Mouse (Mus musculus): ENCODE measurements around the gene Chl1. TPM values are rescaled to one million over a fixed set of nuclear protein-coding genes. Genes with fewer than 3 reads are reported as not detected.
A peak's percentile ranks its signal among the peaks of the same experiment; 100 is the strongest.

Gene Chl1
- polyA plus RNA-seq, 1 experiment from 2014 or later, result 130 TPM

GRCm38 (mm10) chr6:103673111-103673510, 162.7 kb downstream of the Chl1 start:
- no peak for ATAC-seq (ENCODE audit: low read depth)
- Histone ChIP-seq H3K4me2 (ENCODE audit: low read depth, low read length) (no peak overlapping the region), H3K36me3 (ENCODE audit: control insufficient read depth, insufficient read depth, low read length) (0 out of 2 replicates have a peak, but pooled peaks cover 4% of the 10 kb centered on the region), H3K27ac (ENCODE audit: low read depth, low read length) (no peak overlapping the region), H3K4me3 (ENCODE audit: low read depth, low read length) (no peak overlapping the region), H3K4me1 (ENCODE audit: control insufficient read depth, insufficient read depth, low read length) (no peaks in the 10 kb centered on the region), H3K9me3 (ENCODE audit: control insufficient read depth, low read length) (no peaks in the 10 kb centered on the region), H3K9ac (replicated peaks; ENCODE audit: low read depth, low read length) (no peak overlapping the region), H3K27me3 (ENCODE audit: control insufficient read depth, insufficient read depth, low read length) (no peaks in the 10 kb centered on the region)
- 90% methylated on average over 3 of the region's 3 CpGs for WGBS

DNA sequence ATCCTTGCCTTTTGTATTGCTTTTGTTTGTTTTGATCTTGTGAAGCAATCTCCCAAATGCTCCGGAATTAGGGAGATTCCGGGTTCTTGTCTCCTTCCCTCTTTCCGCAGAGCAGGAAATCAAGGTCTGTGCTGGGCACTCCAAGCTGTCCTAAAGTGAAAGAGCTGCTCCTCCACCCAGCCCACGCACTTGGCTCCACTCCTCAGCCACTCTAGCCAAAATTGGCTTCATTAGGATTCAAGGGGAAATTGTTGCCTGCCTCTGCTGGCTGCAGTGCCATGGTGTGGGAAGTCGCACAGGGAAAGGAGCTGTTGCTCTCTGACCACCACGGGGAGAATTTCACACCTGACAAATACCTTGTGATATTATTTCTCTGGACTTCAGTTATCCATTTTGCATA, 163.9 kb downstream of the Chl1 start:
- Histone ChIP-seq H3K4me2 (ENCODE audit: low read depth, low read length) (no peak overlapping the region), H3K4me3 (ENCODE audit: low read depth, low read length) (no peak overlapping the region), H3K27me3 (ENCODE audit: control insufficient read depth, insufficient read depth, low read length) (no peaks in the 10 kb centered on the region), H3K9ac (replicated peaks; ENCODE audit: low read depth, low read length) (no peak overlapping the region), H3K4me1 (ENCODE audit: control insufficient read depth, insufficient read depth, low read length) (no peaks in the 10 kb centered on the region), H3K9me3 (ENCODE audit: control insufficient read depth, low read length) (no peaks in the 10 kb centered on the region), H3K27ac (ENCODE audit: low read depth, low read length) (no peak overlapping the region; the same call in 1 of the 2 replicates), H3K36me3 (ENCODE audit: control insufficient read depth, insufficient read depth, low read length) (0 out of 2 replicates have a peak, but pooled peaks cover 4% of the 10 kb centered on the region)
- no peak for ATAC-seq (ENCODE audit: low read depth)
- WGBS, result 66% methylated on average over 6 of the region's 6 CpGs

DNA sequence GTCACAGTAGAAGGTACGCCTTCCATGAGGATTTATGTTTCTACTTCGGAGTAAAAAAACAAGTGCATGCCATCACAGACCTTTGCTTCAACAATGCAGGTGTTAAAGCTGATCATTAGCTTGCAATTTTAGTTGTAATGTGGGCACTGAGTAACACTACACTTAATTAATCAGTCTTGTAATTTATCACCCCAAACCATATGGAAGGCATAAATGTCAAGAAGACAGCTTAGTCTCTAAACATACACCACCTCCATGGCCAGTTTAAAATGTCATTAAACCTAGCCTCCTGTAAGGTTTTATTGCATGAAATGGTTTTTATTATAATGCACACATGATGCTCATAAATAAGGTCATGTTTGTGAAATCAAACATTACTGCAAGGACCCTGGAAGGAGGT, 164.8 kb downstream of the Chl1 start:
- Histone ChIP-seq H3K9ac (replicated peaks; ENCODE audit: low read depth, low read length) (no peak overlapping the region), H3K9me3 (ENCODE audit: control insufficient read depth, low read length) (no peaks in the 10 kb centered on the region), H3K4me3 (ENCODE audit: low read depth, low read length) (no peak overlapping the region), H3K4me1 (ENCODE audit: control insufficient read depth, insufficient read depth, low read length) (no peaks in the 10 kb centered on the region), H3K27me3 (ENCODE audit: control insufficient read depth, insufficient read depth, low read length) (no peaks in the 10 kb centered on the region), H3K27ac (ENCODE audit: low read depth, low read length) (no peak overlapping the region), H3K4me2 (ENCODE audit: low read depth, low read length) (no peak overlapping the region), H3K36me3 (ENCODE audit: control insufficient read depth, insufficient read depth, low read length) (0 out of 2 replicates have a peak, but pooled peaks cover 4% of the 10 kb centered on the region)
- ATAC-seq (ENCODE audit: low read depth), result no peak; the same call in 1 of the 2 replicates
- 75% methylated on average over 2 of the region's 2 CpGs for WGBS

GRCm38 (mm10) chr6:103676664-103677063, 166.3 kb downstream of the Chl1 start:
- H3K36me3 ChIP-seq (ENCODE audit: control insufficient read depth, insufficient read depth, low read length), result 0 out of 2 replicates have a peak, but pooled peaks cover 4% of the 10 kb centered on the region
- no peaks in the 10 kb centered on the region for H3K4me1 ChIP-seq (ENCODE audit: control insufficient read depth, insufficient read depth, low read length)
- no peak overlapping the region for H3K9ac ChIP-seq (replicated peaks; ENCODE audit: low read depth, low read length)
- no peaks in the 10 kb centered on the region for H3K27me3 ChIP-seq (ENCODE audit: control insufficient read depth, insufficient read depth, low read length)
- no peak overlapping the region for H3K4me2 ChIP-seq (ENCODE audit: low read depth, low read length)
- 44% methylated on average over 5 of the region's 5 CpGs for WGBS
- H3K4me3 ChIP-seq (ENCODE audit: low read depth, low read length), result no peak overlapping the region
- H3K27ac ChIP-seq (ENCODE audit: low read depth, low read length), result no peak overlapping the region
- ATAC-seq (ENCODE audit: low read depth), result no peak
- H3K9me3 ChIP-seq (ENCODE audit: control insufficient read depth, low read length), result no peaks in the 10 kb centered on the region

DNA sequence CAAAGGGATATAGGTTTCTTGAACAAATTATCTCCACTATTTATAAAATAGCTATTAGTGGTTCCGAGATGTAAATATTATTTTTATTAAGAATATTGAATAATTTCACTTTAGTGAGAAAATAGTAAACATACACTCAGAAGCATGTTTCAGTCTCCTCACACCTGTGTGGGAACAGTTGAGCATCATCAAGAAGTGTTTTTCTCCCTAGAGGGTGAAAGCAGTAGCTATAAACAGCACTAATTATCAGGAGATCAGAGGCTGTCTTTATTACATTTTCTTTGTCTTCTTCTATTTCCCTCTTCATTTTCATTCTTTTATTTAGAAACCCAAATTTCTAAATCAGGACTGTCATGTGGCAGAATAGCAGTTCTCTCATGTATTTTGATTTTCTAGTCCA, 166.7 kb downstream of the Chl1 start:
- 96% methylated on average over 1 of the region's 1 CpGs for WGBS
- no peak for ATAC-seq (ENCODE audit: low read depth)
- Histone ChIP-seq H3K4me3 (ENCODE audit: low read depth, low read length) (no peak overlapping the region), H3K4me2 (ENCODE audit: low read depth, low read length) (no peak overlapping the region), H3K27ac (ENCODE audit: low read depth, low read length) (no peak overlapping the region), H3K4me1 (ENCODE audit: control insufficient read depth, insufficient read depth, low read length) (no peaks in the 10 kb centered on the region), H3K9me3 (ENCODE audit: control insufficient read depth, low read length) (no peaks in the 10 kb centered on the region), H3K36me3 (ENCODE audit: control insufficient read depth, insufficient read depth, low read length) (0 out of 2 replicates have a peak, but pooled peaks cover 4% of the 10 kb centered on the region), H3K27me3 (ENCODE audit: control insufficient read depth, insufficient read depth, low read length) (no peaks in the 10 kb centered on the region), H3K9ac (replicated peaks; ENCODE audit: low read depth, low read length) (no peak overlapping the region)

- Histone ChIP-seq H3K9me3 (ENCODE audit: control insufficient read depth, low read length) (no peaks in the 10 kb centered on the region), H3K27me3 (ENCODE audit: control insufficient read depth, insufficient read depth, low read length) (no peaks in the 10 kb centered on the region), H3K27ac (ENCODE audit: low read depth, low read length) (no peak overlapping the region), H3K4me2 (ENCODE audit: low read depth, low read length) (no peak overlapping the region), H3K36me3 (ENCODE audit: control insufficient read depth, insufficient read depth, low read length) (peaks cover 4% of the 10 kb centered on the region; the same call in 1 of the 2 replicates), H3K4me1 (ENCODE audit: control insufficient read depth, insufficient read depth, low read length) (no peaks in the 10 kb centered on the region), H3K9ac (replicated peaks; ENCODE audit: low read depth, low read length) (no peak overlapping the region), H3K4me3 (ENCODE audit: low read depth, low read length) (no peak overlapping the region)
- peak; percentile 76 for ATAC-seq (ENCODE audit: low read depth)
- 12% methylated on average over 8 of the region's 8 CpGs for WGBS
Observed at GRCm38 (mm10) chr6:103682854-103683574, 172.6 kb downstream of the Chl1 start.

GRCm38 (mm10) chr6:103692511-103692910, 182.1 kb downstream of the Chl1 start:
- H3K27ac ChIP-seq (ENCODE audit: low read depth, low read length), result no peak overlapping the region
- no peak overlapping the region for H3K9ac ChIP-seq (replicated peaks; ENCODE audit: low read depth, low read length)
- WGBS, result 73% methylated on average over 3 of the region's 3 CpGs
- H3K9me3 ChIP-seq (ENCODE audit: control insufficient read depth, low read length), result no peaks in the 10 kb centered on the region
- H3K27me3 ChIP-seq (ENCODE audit: control insufficient read depth, insufficient read depth, low read length), result no peaks in the 10 kb centered on the region
- no peak for ATAC-seq (ENCODE audit: low read depth)
- H3K4me2 ChIP-seq (ENCODE audit: low read depth, low read length), result no peak overlapping the region
- H3K4me3 ChIP-seq (ENCODE audit: low read depth, low read length), result no peak overlapping the region
- peaks cover 9% of the 10 kb centered on the region; the same call in 1 of the 2 replicates for H3K36me3 ChIP-seq (ENCODE audit: control insufficient read depth, insufficient read depth, low read length)
- no peaks in the 10 kb centered on the region for H3K4me1 ChIP-seq (ENCODE audit: control insufficient read depth, insufficient read depth, low read length)

- Histone ChIP-seq H3K9ac (replicated peaks; ENCODE audit: low read depth, low read length) (no peak overlapping the region), H3K27me3 (ENCODE audit: control insufficient read depth, insufficient read depth, low read length) (no peaks in the 10 kb centered on the region), H3K4me2 (ENCODE audit: low read depth, low read length) (no peak overlapping the region), H3K9me3 (ENCODE audit: control insufficient read depth, low read length) (no peaks in the 10 kb centered on the region), H3K4me3 (ENCODE audit: low read depth, low read length) (no peak overlapping the region), H3K27ac (ENCODE audit: low read depth, low read length) (no peak overlapping the region), H3K4me1 (ENCODE audit: control insufficient read depth, insufficient read depth, low read length) (no peaks in the 10 kb centered on the region), H3K36me3 (ENCODE audit: control insufficient read depth, insufficient read depth, low read length) (peaks cover 16% of the 10 kb centered on the region; the same call in 1 of the 2 replicates)
- 54% methylated on average over 7 of the region's 7 CpGs for WGBS
- peak; percentile 31; the same call in 1 of the 2 replicates for ATAC-seq (ENCODE audit: low read depth)
Observed at GRCm38 (mm10) chr6:103697349-103698028, 187.1 kb downstream of the Chl1 start.

DNA sequence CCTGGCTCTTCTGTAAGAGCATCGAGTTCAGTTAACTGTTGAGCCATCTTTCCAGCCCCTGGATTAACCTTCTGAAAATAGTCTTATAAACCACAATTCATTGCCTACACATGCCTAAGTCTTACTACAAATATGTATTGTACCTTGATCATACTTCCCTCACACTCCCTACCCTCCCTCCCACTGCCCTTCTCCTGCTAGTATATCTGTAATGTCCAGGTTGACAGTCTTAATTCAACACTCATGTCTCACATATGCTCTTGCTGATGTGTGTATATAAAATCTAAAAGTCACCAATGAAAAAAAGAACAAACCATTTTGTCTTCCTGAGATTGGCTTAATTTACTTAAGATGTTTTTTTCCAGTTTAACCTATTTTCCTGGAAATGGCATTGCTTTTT, 189.1 kb downstream of the Chl1 start:
- 93% methylated on average over 1 of the region's 1 CpGs for WGBS
- Histone ChIP-seq H3K9me3 (ENCODE audit: control insufficient read depth, low read length) (no peaks in the 10 kb centered on the region), H3K4me1 (ENCODE audit: control insufficient read depth, insufficient read depth, low read length) (no peaks in the 10 kb centered on the region), H3K4me2 (ENCODE audit: low read depth, low read length) (no peak overlapping the region), H3K36me3 (ENCODE audit: control insufficient read depth, insufficient read depth, low read length) (peaks cover 7% of the 10 kb centered on the region; the same call in 1 of the 2 replicates), H3K27ac (ENCODE audit: low read depth, low read length) (no peak overlapping the region), H3K4me3 (ENCODE audit: low read depth, low read length) (no peak overlapping the region), H3K9ac (replicated peaks; ENCODE audit: low read depth, low read length) (no peak overlapping the region), H3K27me3 (ENCODE audit: control insufficient read depth, insufficient read depth, low read length) (no peaks in the 10 kb centered on the region)
- ATAC-seq (ENCODE audit: low read depth), result no peak

Data from neural tube, embryonic 14.5 days (tissue).